Mouse (Mus musculus) liver, adult (tissue): Measurements from ENCODE around the gene Gdf3.

Experiments
- GATA4 ChIP-seq: IDR thresholded peaks from 2 replicates; pipeline ENCODE4 v1.6.1; 2014; ENCODE audit warnings: mild to moderate bottlenecking, low read length; ENCODE audit not compliant: insufficient replicate concordance

Gene Gdf3

DNA sequence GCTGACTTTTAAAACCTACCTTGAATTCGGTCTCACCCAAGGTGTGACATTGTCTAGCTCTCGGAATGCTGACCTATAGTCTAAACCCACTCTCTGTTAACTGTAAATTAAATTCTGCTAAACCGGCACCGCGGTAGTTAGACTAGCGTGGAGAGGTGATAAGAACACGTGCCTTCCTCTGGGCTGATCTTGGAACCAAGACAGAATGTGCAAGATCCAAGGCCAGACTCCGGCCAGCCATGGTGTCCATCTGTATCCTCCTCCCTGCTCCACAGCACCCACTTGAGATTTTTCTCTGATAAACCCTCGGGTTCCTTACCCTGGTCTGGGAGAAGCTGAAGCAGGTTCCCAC lies 534 bp downstream of the Gdf3 start:
- no peak for TF ChIP-seq GATA4

DNA sequence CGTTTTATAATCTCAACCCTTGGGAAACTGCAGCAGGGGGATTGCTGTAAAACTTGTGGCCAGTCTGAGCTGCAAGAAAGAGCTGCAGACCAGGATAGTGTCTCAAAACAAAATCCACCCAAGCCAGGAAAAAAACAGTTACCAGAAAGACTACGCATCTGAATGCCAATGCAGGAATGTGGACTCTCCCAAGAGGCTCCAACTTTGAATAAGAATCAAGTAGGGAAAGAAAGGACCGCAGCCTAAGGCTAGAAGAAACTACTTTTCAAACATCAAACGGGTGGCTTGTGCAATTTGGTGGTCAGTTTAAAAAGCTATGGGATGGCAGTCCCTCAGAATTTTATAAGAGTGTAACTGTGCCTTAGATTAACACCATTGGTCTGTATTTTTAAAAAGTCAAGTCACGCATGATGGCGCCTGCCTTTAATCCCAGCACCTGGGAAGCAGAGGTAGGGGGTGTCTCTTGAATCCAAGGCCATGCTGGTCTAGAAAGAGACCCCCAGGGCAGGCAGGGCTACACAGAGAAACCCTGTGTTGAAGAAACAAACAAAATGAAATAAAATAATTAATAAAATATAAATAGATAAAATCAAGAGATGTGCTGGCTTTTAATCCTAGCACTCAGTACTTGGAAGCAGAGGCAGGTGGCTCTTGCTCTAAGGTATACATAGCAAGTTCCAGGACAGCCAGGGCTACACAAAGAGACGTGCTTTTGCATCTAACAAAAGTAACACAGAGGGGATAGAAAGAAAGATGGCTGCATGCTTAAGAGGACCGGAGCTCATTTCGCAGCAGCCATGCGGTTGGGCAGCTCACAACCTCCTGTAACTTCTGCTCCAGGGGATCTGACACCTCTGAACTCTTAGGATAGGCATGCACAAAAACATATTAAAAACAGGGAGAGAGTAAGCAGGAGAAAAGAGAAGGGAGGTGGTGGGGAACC lies 1.2 kb downstream of the Gdf3 start:
- no peak for TF ChIP-seq GATA4

DNA sequence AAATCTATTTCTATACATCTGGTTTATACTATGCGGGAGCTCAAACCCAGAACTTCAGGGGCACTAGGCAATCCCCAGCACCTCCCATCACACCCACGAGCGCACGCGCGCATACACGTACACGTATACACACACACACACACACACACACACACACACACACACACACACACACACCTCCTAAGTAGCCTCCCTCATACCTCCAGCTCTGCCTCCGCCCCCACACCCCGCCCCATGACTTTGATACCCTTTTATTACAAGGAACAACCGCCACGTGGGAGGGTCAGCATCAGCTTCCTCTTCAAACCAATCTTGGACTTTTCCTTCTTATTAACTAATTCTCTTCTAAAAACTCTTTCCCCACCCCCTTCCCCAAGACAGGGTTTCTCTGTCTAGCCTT lies 2.2 kb downstream of the Gdf3 start:
- TF ChIP-seq GATA4: no peak

DNA sequence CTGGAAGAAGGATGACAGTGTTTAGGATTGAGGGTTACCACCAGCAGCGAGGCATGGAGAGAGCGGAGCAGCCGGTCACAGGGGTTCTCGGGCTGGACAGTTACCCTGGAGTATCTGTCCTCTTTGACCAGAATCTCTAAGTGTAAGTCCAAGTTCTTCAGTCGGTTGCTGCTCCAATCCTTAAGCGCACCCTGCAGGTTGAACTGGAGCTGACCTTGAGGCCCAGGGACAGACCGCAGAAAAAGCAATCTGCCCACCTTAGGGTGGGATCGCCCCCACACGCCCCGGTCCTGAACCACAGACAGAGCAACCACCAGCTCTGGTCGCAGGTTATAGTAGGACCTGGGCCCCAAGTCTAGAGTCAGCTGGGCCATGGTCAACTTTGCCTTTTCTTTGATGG lies 3.2 kb downstream of the Gdf3 start:
- no peak for TF ChIP-seq GATA4

DNA sequence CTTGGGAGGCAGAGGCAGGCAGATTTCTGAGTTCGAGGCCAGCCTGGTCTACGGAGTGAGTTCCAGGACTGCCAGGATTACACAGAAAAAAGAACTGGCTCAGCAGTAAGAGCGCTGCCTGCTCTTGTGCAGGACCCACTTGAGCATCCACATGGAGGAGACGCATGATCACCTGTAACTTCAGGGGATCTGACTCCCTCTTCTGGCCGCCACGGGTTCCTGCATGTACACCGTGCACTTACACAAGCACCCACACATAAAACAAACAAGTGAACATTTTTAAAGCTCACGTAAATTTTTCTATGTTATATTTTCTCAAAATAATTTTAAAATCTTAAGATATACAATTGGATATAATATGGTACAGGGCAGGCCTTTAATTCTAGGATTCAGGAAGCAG lies 4.4 kb downstream of the Gdf3 start:
- no peak for TF ChIP-seq GATA4

DNA sequence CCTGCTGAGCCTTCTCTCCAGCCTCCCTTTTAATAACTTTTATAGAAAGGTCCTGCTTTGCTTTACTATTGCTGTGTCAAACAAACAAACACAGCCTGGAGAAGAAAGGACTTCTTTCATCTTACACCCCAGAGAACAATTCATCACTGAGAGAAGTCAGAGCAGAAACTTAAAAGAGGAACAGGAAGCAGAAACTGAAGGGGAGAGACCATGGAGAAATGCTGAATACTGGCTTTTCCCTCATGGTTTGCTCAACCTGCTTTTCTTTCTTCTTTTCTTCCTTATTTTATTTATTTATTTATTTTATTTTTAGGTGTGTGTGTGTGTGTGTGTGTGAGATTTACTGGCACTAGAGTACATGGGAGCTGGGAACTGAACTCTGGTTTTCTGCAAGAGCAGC lies 5.6 kb downstream of the Gdf3 start:
- no peak for TF ChIP-seq GATA4

DNA sequence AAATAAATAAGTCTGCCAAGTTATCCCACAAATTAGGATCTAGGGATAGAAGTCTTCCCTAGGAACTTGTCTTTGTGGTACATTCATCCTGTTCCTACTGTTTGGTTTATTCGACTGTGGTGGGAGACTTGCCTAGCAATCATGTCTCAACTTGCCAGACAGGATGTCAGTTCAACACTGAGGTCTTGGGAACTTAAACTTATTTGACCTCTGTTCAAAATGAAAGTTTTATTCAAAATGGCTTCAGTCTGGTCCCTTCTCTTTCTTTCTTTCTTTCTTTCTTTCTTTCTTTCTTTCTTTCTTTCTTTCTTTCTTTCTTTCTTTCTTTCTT lies 6.9 kb downstream of the Gdf3 start:
- no peak for TF ChIP-seq GATA4

DNA sequence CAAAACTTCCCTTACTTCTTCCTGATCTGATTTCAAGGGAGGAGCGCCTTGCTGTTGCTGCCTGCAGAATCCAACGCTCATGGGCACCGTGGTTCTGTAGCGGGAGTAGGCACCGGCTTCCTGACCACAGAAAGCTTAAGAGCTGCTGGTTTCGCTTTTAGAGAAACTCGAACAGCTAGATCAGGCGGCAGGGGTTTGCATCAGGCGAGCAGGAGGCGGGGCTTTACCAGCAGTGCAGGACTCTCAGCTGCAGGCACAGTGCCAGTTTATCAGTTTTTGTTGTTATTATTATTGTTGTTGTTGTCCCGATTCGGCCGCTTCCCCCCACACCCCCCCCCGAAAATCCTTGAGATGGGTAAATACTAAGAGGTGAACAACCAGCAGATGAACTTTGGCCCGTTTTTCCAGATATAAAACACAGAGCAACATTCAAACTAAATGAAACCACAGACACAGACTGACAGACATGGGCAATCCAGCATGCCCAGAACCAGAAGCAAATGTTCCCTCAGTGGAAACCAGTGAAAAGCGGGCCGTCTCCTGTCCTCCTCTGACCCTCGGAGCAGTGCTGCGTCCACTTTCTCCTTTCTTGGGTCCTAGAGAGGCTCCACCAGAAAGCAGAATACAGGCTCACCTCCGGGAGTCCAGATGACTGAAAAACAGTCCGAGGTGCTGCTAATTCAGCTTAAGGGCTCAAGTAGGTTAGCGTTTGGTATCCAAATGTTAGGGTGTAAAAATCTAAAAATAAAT lies 7.5 kb downstream of the Gdf3 start, which contains the start of gene Apobec1:
TSS of gene Apobec1 (minus strand) at position 203 of the 750 bp plus-strand sequence.
- TF ChIP-seq GATA4: peak; percentile 31; the same call in 1 of the 2 replicates

DNA sequence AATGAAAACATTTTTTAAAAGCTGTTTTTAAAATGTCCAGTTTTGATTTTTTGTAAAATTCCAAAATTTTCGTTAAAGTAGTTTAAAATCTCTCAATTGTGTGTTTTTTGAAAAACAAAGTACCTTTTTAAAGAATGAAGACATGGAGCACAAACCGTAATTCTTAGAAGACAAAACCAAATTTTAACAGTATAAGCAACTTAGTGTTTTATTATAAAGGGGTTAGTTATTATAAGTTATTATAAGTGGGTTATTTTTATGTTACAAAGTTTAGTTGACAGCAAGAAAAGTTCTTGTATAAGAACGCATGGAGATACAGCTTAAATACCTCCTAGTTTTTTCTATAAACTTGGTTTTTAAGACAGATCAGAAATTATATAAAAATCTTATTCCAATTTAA lies 8.3 kb downstream of the Gdf3 start:
- no peak for TF ChIP-seq GATA4

DNA sequence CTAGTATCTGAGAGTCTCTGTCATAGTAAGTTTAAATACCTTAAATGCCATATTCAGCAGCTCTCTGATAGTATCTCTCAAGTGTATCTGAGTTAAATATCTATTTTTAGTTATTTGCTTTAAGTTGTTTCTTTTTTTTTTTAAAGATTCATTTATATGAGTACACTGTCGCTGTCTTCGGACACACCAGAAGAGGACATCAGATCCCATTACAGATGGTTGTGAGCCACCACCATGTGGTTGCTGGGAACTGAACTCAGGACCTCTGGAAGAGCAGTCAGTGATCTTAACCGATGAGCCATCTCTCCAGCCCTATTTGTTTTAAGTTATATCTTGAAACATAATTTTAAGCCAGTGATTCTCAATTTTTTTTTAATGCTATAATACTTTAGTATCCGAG lies 8.9 kb downstream of the Gdf3 start:
- TF ChIP-seq GATA4: no peak

DNA sequence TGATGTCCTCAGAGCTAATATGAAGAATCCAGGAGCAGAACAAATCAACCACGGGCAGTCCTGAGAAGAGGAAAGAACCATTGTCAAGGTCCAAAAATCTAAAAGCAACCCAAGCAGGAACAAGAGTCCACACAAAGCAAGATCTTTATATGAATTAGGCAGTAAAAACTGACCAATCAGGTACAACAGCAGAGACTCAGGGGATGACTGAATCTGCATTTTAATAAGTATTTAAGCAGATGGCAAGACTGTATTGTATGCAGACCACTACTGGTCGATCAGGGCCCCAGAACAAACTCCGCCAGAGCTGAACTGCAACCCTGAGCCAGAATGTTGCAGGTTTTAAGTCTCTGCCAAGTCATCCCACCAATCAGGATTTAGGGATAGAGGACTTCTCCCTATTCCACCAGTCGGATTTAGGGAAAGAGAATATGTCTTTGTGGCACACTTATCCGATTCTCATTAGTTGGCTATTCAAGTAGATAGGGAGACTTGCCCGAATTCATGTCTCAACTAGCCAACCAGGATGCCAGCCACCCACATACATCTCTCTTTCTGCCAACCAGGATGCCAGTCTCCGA lies 9.7 kb downstream of the Gdf3 start:
- no peak for TF ChIP-seq GATA4

DNA sequence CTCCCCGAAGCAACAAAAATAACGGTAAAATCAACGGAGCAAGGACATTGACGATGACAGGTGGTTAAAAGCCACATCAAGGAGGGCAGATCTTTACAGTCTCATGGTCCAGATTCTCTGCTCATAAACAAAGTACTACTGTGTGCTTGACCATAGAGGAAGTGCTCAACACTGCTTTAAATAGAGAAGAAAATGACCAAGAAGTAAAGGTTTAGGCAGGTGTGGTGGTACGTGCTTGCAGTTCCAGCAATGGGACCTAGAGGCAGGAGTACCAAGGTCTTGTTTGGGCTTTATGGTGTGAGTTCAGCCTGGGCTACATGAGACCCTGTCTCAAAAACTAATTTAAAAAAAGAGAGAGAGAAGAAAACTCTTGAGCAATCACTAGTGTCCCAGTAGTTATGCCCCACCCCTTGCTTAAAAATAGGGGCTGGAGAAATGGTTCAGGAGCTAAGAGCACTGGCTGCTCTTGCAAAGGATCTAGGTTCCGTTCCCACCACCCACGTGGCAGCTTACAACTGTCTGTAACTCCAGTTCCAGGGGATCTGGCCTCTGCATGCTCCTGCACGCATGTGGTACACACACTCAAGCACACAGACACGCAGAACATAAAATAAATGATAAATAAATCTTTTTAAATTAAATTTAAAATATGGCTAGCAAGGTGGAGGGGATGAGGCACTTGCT lies 10.7 kb downstream of the Gdf3 start:
- TF ChIP-seq GATA4: no peak

DNA sequence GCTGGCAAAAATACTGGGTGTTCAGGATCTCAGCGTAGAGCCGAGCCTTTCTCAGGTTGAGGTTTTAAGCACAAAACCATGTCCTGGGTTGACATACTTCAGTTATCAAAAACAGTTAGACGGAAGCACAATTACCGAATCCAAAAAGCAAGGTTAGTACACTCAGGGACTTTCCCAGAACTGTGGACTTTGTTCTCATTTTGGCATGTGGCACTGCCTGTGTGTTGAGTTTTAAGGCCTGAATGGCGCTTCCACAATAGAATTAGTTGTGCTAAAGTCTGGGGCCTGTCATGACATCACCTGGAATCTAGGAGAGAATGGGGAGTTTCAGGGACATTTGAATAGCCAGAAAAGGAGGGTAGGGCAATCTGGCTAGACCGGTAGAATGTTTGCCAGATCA lies 11.5 kb downstream of the Gdf3 start:
- no peak for TF ChIP-seq GATA4

DNA sequence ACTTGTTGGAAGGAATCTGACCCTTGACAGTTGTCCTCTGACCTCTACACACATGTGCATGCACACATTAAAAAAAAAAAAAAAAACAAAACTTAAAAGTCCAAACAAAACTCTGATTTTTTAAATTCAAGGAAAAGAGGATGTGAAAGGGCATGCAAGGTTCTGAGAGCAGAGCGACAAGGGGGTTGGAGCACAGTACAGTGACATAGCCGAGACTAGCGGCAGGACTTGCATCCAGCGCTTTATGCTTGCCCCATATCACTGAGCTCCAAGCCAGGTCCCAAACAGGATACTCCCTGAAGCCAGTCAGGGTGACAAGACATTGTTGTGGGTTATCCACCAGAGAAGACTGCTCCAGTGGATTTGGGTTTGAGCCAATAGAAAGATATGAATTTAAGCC lies 11.9 kb downstream of the Gdf3 start:
- no peak for TF ChIP-seq GATA4

DNA sequence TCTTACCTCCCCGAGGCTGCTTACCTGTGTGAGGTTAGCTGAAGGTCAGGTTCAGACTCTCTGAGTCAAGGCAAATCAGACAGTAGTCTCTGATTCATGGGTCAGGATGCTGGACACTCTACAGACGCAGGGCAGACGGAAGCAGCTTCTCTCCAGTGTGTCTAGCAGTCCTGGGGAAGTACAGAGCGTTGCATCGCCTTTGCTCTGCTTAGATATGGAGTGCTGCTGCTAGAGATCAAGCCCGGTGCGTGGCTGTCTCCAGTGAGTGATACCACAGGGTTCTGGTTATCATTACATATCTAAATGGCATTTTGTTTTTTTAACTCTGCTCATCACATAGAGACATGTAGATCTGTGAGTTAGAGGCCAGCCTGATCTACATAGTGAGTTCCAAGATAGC lies 13.3 kb downstream of the Gdf3 start:
- TF ChIP-seq GATA4: no peak

DNA sequence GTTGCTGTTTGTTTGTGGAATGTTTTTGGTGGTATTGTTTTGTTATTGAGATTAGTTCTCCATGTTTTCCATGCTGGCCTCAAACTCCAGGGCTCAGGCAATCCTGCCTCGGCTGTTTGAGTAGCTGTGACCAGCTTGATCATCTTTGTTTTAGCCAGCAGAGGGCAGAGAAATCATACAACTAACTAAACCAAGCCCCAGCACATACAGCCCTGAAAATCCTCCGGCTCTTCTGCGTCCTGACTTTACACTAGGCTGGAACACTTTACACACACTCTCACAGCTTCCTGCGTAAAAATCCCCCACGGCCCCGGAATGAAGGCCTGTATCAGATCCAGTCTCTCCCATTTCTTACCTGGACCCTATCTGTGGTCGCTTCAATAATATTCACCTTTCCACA lies 14.2 kb downstream of the Gdf3 start:
- no peak for TF ChIP-seq GATA4

DNA sequence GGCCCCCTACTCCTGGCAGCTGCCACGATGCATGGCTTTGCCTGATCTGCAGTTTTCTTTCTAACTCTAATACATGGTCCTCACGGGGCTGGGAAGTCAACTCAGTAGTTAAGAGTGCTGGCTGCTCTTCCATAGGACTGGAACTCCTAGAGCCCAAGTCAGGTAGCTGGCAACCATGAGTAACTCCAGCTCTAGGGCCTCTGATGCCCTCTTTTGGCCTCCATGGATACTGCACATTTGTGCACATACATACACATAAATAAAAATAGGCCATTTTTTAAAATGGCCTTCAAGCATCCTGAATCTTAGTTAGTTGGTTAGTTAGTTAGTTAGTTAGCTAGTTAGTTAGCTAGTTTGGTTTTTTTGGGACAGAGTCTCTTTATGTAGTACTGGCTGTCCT lies 17.0 kb downstream of the Gdf3 start:
- no peak for TF ChIP-seq GATA4
